Mouse (Mus musculus) layer of hippocampus, postnatal 36 days (tissue): ENCODE data around the gene Ncaph2. TPM values are rescaled to one million over a fixed set of nuclear protein-coding genes. Genes with fewer than 3 reads are reported as not detected.

ENCODE experiments used
- DNase-seq, 2 experiments: peaks; one replicate each; pipeline ENCODE4 v3.0.0; 2022
- total RNA-seq, 2 experiments: library from RNA; stranded (reverse); gene quantifications; 2 replicates each; pipeline ENCODE4 v1.2.3; 2021

The Ncaph2 gene
- total RNA-seq: 10 to 100 TPM; 87.0 to 95.3 TPM

DNA sequence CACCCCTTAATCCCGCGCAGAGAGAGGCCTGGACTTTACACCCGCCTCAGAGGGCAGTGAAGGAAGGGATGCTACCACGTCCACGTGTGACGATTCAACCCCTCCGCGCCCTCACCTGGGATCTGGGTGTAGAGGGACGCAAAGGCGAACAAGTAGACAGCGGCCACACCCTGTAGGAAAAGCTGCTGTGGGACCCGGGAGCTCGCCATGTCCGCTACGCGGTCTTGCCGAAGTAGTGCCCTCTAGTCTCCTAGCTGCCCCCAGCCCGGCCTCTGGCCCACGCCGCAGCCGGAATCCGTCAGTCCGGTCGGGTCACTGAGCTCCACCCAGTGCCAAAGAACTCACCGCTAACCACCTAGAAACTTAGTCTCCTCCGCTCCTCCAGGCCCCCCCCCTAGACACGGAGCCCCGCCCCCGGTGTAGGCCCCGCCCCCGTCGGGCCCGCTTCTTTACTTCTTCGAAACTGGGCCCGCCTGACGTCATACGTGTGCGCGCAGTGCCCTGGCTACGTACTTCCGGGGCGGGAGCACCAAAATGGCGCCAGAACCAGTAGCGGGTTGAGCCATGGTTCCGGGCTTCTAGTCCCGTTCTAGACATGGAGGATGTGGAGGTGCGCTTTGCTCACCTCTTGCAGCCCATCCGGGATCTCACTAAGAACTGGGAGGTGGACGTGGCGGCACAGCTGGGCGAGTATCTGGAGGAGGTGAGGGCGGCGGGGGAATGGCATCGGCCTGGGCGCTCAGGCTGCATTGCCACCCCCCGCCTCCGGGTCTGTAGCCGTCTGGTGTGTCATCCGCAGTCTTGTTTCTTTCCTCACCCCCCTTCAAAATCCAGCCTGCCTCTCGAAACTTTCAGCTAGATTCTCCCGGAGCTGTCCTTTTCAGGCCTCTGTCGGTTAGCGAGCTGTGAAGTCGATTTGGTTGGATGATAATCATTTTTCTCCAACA, at the start of gene Ncaph2, which contains the start of gene Lmf2:
Gene Ncaph2 (plus strand): TSS at position 479 of the 947 bp plus-strand sequence.
Gene Lmf2 (minus strand): TSS at position 419 of the 947 bp plus-strand sequence.
- peak; percentile 93 to 95 for DNase-seq

DNA sequence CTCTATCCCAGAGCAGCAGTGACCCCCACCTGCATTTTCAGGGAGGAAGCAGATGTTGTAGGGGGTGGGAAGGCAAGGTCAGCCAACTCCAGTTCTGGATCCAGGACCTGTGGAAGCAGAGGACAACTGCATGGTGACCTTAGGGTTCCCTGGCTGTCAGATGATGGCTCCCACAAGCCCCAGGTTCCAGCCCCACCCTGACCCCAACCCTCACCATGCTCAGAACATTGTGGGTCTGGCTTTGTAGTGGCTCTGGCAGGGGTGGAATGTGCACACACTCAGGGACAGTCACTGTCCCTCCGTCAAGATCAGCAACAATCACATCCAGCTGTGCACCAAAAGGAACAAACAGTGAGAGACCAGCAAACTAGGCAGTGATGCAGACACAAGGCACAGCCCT, 49.6 kb upstream of the Ncaph2 start:
- DNase-seq: no peak

DNA sequence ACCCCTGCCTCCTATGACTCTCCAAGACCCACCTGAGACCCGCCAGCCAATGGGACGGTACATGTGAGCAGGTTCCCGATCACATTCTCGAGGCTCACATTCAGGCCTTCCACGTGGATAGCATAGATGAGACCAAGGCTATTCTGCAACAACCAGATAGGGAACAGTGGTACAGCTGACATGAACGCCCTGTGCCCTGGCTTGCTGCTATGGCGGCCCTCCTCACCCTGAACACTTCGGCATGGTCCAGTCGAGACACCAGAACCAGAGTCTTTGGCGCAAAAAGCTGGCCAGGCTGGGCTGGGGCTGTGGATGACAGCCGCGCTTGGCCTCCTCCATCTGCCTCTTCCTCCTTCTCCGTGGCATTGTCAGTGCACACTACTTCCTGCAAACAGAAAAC, 48.1 kb upstream of the Ncaph2 start:
- no peak for DNase-seq

DNA sequence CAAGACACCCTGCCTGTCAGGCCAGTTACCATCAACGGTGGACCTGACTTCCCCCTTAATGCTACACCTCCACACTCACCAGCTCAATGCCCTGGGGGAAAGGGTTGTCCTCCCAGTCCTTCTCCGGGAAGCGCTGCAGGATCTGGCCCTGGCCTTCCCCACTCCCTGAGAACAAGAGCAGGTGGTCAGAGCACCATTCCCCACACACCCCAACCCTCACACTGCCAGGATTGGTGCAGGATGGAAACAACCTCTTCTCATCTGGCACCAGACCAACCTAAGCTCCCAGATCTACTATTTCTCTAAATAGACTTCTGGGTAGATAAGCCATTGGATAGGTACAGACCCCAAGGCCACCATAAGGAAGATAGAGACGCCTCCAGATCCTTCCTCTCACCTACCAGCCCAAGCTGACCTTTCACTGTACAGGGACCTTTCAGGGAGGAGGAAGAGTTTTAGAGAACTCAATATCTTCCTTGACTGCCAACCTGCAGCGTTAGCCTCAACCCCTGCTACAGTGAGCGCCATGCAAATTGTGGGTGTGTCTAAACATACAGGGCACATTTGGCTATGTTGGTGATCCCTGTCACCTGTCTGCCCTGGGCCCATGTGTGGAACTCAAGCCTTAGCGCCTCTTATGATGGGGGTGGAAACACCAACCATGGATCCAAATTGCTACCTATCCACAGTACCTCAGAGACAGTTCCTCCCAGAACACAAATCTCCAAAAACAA, 46.9 kb upstream of the Ncaph2 start:
- no peak for DNase-seq

DNA sequence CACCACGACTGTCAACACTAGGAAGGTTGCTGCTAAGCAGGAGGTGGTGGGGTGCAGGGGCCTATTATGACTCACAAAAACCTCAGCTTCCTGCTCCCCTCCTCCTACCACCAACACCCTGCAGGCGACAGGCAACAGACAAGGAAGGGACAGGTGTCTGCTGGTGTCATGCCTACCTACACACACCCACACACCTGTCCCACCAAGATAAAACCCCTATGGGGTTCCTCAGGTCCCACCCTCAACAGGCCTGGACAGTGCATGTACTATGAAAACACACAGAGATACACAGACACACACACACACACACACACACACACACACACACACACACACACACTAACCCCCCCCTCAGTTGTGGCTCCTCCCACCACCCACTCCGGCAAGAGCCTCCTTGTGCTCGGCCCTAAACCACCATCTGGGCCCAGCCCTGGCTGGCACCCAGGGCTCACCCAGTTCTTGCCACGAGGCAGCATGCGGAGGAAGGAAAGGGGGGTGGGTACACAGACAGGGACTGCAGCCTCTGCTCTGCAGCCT, 45.5 kb upstream of the Ncaph2 start:
- peak; percentile 72 to 79 for DNase-seq

DNA sequence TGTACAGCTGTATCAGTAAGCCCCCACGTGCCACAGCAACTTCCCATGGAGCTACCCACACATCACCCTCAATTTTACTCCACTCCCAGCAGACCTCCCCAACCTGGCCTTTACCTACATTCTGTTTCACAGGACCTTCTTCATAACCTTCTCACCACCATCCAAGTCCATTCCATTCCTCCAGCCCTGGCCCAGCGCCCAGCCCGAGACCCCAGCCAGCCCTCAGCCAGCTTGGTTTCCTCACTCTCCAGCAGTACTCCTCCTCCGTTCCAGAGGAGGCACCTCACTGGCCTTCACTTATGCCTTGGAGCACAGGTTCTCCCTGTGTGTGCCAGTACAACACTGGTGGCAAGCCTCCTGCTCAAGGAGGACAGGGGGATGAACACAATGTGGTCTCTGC, 42.2 kb upstream of the Ncaph2 start:
- DNase-seq: no peak

DNA sequence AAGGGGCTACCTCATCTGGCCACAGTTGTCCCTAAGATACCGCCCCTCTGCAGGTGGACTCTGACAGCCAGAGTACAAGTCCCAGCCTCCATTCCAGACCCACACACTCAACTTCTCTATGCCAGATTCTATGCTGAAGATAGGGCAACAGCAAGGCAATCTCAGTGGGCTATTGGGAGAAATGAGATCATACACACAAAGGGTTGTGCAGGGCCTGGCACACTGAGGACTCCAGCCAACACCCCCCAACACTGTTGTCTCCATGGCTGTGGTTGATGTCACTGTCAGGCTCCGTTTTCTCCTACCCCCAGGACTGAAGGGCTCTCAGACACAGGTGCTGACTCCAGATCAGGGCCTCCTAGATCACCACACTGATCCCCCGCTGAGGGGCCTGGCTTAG, 41.4 kb upstream of the Ncaph2 start:
- no peak for DNase-seq

DNA sequence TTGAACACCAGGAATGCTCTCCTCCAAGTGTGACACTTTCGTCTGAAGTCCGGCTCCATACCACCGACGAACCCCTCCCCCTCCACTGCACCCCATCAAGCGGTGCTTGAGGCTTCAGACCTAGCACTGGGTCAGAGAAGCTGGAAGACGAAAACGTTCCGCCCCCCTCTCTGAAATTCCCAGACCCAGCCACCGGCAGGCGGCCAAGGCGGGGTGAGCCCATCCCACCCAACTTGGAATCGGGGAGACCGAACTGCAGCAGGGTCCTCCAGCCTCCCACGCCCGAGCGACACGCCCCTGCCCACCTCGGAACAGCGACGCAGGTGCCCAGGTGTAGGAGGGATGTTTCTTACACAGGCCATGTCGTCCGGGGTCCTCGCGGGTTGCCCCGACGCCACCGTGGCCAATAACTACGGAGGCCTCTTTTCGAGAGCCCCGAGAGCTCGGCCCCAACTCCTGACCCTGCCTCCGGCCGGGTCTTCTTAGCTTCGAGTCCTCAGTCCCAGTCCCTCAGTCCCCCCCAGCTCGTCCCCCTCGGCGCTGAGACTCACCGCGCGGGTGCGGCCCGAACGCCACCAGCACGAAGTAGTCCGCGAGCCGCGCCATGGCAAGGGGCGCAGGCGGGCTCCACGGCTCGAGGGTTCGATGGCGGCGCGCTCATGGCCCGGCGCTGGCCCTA, 40.9 kb upstream of the Ncaph2 start:
- no peak for DNase-seq

DNA sequence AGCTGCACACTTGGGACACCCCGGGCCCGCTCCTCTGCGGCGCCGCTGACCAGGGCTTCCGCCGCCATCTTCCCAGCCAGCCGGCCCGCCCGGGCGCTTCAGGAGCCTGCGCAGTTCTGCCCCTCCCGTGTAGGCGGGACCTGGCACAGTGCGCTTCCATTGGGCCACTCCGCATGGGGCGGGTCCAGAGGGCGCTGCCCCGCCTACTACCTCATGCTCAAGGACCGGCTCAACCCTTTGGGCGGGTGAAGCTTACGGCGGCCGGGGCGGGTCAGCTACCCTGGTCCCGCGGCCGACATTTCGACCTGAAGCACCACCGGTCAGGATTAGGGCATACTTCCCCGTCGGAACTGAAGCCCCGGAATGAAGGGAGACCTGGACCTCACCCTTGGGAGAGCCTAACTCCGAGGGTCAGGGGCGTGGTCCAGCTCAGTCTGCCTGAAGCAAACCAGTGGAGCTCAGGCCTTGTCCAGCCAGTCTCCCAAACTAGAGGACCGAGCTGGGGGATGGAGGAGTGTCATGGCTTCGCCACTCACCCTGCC, 40.3 kb upstream of the Ncaph2 start, which contains the start of gene Sbf1:
Gene Sbf1 (minus strand): TSS at position 122 of the 542 bp plus-strand sequence.
- peak; percentile 96 to 97 for DNase-seq

DNA sequence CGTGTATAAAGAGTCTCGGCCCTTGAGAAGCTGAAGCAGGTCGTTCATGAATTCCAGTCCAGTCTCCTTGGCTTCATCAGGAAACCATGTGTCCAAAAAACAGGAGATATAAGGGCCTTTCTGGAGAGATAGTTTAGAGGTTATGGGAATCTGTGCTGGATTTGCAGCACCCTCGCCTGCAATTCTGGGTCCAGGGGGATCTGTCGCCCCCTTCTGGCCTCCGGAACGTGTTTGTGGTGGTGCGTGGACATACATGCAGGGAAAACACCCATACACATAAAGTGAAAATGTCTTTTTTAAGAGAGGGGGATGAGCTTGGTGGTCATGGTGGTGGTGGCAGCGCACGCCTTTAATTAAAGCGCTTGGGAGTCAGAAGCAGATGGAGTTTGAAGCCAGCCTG, 39.4 kb upstream of the Ncaph2 start:
- no peak for DNase-seq

DNA sequence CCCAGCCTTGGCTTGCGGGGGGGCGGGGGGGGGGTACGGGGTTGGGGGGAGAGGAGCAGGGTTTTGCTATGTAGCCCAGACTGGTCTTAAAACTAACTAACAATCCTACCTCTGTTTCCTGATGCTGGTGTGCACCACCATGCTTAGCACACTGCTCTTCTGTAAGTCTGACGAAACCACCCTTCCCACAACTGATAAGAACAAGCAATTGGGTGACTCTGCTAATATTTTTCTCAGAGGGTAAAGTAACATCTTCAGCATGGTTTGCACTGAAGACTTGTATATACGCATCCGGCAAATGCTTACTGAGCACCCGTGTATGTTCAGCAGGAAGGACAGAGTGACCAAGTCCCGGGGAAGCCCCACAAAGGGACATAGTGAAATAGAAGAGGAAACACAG, 34.3 kb upstream of the Ncaph2 start:
- no peak for DNase-seq

DNA sequence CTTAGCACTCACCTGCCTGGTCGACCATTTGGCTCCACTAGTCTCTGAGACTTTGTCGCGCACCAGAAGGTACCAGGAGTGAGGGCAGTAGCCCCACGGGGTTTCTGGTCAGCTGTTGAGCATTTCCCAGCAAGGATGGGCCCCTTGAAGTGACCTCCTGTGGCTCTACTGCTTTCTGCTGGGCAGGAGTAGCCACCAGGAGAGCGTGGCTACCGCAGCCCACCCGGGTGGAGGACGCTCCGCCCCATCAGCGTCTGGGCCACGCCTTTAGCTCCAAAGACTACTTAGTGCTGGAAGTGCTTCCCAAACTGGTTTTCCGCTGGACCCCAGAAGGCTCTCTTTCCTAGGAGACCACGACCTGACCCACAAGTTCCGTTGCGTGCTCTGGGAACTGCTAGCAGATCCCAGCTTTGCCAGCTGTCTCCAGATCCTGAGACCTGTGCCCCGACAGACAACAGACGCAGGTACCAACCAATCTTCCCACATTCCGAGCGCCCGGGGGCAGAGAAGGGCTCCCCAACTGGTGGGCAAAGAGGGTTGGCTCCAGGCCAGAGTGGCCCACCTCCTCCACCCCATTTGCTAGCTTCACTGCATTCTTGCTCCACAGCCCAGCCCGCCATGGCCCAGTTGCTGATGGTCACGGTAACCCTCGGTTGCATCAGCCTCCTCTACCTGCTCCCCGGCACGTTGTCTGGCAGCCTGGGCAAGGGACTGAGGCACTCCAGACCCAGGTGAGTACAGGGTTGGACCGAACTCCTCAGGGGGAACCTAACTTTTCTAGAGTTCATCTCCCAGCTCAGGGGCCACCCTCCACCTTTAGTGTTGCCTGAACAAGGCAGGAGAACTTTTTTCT, 32.6 kb upstream of the Ncaph2 start, which contains the start of gene Adm2:
Gene Adm2 (plus strand): TSS at position 51 of the 853 bp plus-strand sequence.
- no peak for DNase-seq

DNA sequence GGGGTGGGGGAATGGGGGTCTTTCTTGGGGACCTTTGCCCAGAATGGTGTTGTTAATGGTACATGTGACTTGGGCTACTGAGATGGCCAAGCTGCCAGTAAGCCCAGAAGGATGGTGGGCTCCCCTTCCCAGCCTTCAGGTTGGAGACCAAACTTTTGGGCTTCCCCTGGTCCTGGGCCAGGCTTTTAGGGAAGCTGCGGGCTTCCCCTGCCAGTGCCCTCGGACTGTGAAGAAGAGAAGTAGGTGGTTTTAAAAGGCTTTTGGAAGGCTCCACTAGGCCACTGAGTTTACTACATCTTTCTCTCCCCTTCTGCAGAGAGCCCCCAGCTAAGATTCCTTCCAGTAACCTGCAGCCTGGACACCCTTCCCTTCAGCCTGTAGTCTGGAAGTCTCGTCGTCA, 31.9 kb upstream of the Ncaph2 start:
- DNase-seq: no peak

DNA sequence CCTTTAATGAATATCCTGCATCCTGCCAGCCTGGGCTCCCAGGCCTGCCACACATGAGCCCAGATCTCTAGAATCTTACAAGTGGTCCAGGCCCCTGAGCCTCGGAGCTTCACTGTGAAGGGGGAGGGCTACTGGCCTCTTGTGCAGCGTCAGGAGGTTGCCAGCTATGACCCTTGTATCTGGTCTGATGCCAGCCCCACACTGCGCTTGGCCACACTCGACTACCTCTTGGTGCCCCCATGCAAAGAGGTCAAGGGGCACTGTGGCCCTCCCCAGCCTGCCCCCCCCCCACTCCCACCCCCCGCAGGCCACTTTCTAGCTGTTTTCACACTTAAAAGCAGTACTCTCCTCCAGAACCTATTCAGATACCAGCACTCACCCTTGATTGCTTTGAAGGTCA, 29.1 kb upstream of the Ncaph2 start:
- no peak for DNase-seq

DNA sequence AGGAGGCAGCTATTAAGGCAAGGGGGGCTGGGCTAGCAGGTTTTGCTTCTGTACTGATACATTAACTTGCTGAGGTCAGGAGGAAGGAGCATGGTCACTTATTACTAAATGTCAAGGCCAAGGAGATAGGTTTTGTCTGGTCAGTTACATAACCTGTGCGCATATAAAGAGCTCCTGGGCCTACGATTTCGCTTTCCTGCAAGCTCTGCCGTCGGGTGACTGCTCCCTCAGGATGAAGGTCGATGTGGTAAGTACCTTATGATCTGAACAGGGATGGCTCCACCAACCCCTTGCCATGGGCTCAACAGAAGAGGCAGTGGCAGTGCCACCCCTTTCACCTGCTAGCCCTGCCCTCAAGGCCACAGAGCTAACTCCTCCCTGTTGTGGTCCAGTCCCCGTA, 21.2 kb upstream of the Ncaph2 start, which contains the start of gene Miox:
Gene Miox (plus strand): TSS at position 128 of the 400 bp plus-strand sequence.
- no peak for DNase-seq

DNA sequence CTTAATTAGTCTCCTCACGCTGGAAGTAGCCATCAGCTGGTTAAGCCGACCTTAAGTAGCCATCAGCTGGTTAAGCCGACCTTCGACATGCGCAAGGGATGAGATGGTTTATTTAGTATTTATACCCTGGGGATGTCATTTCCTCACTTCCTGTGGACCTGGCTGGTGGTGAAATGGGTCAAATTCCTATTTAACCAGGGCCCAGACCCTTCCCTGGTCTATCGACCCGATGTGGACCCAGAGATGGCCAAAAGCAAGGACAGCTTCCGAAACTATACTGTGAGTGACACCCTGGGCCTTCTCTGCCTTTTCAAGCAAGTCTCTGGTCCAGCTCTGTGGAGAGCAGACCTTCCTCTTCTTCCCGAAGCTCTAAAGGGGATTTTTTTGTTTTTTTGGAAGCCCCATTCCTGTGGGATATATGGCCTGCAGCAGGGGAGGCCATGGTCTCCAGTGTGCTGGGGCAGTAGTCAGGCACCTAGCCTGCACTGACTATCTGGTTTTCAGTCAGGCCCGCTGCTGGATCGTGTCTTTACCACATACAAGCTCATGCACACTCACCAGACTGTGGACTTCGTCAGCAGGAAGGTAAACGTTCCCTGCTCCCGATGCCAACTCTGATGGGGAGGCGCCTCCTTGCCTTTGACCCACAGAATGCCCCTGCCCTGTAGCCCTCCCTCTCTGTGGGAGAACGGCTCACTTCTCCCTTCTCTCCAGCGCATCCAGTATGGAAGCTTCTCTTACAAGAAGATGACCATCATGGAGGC, 20.6 kb upstream of the Ncaph2 start:
- no peak for DNase-seq

DNA sequence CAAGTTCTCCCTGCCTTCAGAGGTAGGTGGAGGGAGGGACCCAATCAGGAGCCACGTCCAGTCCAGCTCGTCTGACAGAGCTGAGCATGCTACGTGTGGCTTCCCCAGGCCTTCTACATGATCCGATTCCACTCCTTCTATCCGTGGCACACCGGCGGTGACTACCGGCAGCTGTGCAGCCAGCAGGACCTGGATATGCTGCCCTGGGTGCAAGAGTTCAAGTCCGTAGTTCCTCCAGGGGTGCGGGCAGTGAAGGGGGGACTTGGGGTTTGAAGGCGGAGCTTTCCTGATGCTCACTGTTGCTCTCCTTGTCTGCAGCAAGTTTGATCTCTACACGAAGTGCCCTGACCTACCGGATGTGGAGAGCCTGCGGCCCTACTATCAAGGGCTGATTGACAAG, 19.1 kb upstream of the Ncaph2 start:
- DNase-seq: no peak

DNA sequence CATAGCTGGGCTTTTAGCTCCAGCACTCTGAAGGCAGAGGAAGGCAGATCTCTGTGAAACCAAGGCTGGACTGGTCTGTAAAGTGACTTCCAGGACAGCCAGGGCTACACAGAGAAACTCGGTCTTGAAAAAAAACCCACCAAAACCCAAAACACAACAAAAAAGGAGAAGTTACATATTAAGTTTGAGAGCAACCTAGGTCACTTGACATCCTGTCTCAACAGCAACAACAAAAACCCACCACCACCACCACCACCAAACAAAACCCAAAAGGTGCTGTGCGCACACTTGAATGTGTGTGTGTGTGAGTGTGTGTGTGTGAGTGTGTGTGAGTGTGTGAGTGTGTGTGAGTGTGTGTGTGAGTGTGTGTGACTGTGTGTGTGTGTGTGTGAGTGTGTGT, 15.8 kb upstream of the Ncaph2 start:
- no peak for DNase-seq

DNA sequence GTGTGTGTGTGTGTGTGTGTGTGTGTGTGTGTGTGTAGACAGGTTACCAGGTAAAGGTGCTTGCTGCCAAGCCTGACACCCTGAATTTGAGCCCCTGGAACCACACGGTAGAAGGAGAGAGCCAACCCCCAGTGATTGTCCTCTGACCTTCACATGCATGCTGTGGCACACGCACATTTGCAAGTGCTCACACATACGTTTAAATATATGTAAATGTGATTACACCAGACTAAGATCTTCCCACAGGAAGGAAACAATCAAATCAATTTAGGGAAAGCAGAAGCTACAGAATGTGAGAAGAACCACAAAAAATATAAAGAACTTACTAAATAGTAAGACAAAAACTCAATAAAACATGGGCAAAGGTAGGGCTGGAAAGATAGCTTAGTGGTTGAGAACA, 15.4 kb upstream of the Ncaph2 start:
- no peak for DNase-seq

DNA sequence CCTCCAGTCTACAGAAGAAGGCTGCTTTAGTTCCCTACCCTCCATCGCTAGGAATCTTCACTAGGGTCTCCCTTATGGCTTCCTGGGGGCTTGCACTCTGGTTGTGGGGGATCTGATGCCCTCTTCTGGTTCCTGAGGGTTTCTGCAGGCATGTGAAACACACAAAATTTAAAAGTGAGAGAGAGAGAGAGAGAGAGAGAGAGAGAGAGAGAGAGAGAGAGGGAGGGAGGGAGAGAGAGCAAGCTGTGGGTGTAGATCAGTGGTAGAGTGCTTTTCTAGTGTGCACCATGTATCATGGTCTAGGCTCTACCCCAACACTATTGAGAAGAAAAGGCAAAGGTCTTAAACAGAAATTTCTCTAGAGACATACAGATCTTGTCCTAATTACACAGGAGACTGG, 13.8 kb upstream of the Ncaph2 start:
- DNase-seq: no peak
